Mouse (Mus musculus): Measurements from ENCODE around the gene Inf2. TPM values are rescaled to one million over a fixed set of nuclear protein-coding genes. Genes with fewer than 3 reads are reported as not detected.

Gene Inf2
- polyA plus RNA-seq, 1 experiment from 2014 or later: 1.7 TPM

DNA sequence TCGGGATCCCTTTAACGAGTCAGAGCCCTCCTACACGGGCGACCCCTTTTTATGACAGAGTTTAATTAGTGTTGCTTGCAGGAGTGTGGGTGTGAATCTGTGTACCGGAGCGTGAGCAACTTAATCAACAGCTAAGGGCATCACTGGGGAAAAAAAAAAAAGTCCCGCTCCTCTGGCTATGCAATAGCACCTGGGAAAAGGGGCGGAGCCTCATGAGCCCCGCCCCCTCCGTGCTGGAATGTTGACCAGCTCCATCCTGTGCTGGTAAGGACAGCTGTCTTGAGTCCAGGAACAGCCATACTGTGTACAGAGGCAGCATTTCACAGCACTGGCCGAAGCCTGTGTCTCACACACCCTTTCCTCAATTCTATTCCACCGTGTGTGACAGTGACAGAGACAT, 33.7 kb upstream of the Inf2 start:
- no peaks in the 10 kb centered on the region for H3K9me3 ChIP-seq (replicated peaks)
- 52% methylated on average over 12 of the region's 12 CpGs for WGBS
- DNase-seq (ENCODE audit: low spot score): no peak
- H3K27me3 ChIP-seq (ENCODE audit: low read depth, poor library complexity, severe bottlenecking): peaks cover 12% of the 10 kb centered on the region
- H3K4me1 ChIP-seq: peaks cover 40% of the 10 kb centered on the region
- H3K4me3 ChIP-seq: no peak overlapping the region
- H3K36me3 ChIP-seq: no peaks in the 10 kb centered on the region
- no peak overlapping the region for H3K27ac ChIP-seq (replicated peaks)

DNA sequence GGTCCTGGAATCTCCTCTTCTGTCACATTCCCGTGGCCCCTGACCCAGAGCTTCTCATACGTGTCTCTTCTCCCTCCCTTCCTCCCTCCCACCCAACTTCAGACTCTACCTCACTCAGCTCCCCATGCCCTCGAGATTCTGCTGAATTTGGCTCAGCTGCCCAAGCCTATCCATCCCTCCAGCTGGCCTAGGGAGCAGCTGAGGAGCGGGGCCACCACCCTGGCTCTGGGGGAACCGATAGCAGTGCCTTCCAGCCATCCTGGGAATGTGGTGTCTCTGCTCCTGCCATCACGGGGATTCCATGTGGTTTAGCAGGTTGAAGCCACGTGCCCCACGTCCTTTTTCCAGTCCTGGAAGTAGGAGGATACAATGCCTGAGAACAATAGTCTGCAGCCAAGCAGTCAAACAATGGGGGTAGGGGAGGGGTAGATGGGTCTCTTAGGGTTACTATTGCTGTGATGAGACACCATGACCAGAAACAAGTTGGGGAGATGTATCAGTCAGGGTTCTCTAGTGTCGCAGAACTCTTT, 32.0 kb upstream of the Inf2 start:
- peaks cover 15% of the 10 kb centered on the region for H3K27me3 ChIP-seq (ENCODE audit: low read depth, poor library complexity, severe bottlenecking)
- no peak for DNase-seq (ENCODE audit: low spot score)
- no peak overlapping the region; the same call in 1 of the 2 replicates for H3K27ac ChIP-seq (replicated peaks)
- no peak overlapping the region for H3K4me3 ChIP-seq
- peaks cover 31% of the 10 kb centered on the region for H3K4me1 ChIP-seq
- 75% methylated on average over 9 of the region's 9 CpGs for whole genome bisulfite sequencing
- H3K9me3 ChIP-seq (replicated peaks): no peaks in the 10 kb centered on the region
- H3K36me3 ChIP-seq: no peaks in the 10 kb centered on the region

DNA sequence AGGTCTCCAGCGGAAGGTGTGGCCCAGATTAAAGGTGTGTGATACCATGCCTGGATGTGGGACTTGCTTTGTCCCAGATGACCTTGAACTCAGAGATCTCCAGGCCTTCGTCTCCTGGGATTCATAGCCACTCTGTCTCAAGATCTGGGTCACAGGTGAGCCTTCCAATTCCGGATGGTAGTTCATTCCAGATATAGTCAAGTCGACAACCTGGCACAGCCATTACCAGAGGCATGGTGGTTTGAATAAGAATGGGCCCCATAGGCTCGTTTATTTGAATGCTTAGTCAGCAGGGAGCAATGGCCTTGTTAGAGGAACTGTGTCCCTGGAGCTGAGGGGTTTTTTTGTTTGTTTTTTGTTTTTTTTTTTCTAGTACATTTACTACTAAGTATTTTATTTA, 31.4 kb upstream of the Inf2 start:
- Histone ChIP-seq H3K4me1 (peaks cover 25% of the 10 kb centered on the region), H3K36me3 (no peaks in the 10 kb centered on the region), H3K9me3 (replicated peaks) (no peaks in the 10 kb centered on the region), H3K4me3 (no peak overlapping the region), H3K27me3 (ENCODE audit: low read depth, poor library complexity, severe bottlenecking) (peaks cover 15% of the 10 kb centered on the region), H3K27ac (replicated peaks) (no peak overlapping the region)
- DNase-seq (ENCODE audit: low spot score): no peak
- 85% methylated on average over 5 of the region's 5 CpGs for WGBS

DNA sequence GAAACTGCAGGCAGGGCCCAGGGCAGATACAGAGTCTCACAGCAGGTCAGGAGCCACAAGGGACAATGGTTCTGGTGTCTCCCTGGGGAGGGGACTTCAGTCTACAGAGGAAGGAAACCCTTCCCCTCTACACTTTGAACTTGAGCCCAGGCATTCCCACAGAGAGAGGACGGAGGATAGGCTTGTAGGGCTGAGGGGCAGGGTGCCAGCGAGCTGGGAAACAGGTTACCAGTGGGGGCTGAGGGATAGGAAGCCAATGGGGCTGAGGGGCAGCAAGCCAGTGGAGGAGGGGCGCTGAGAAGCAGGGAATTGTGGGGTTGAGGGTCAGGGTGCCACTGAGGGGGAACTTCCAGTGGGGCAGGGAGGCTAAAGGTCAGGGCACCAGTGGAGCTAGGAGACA, 29.4 kb upstream of the Inf2 start:
- no peak for DNase-seq (ENCODE audit: low spot score)
- 46% methylated on average over 3 of the region's 3 CpGs for WGBS
- no peaks in the 10 kb centered on the region for H3K9me3 ChIP-seq (replicated peaks)
- H3K27me3 ChIP-seq (ENCODE audit: low read depth, poor library complexity, severe bottlenecking): peaks cover 3% of the 10 kb centered on the region
- no peaks in the 10 kb centered on the region for H3K36me3 ChIP-seq
- H3K27ac ChIP-seq (replicated peaks): peak overlapping the region; percentile 50; the same call in 1 of the 2 replicates
- H3K4me3 ChIP-seq: no peak overlapping the region
- peaks cover 16% of the 10 kb centered on the region for H3K4me1 ChIP-seq

DNA sequence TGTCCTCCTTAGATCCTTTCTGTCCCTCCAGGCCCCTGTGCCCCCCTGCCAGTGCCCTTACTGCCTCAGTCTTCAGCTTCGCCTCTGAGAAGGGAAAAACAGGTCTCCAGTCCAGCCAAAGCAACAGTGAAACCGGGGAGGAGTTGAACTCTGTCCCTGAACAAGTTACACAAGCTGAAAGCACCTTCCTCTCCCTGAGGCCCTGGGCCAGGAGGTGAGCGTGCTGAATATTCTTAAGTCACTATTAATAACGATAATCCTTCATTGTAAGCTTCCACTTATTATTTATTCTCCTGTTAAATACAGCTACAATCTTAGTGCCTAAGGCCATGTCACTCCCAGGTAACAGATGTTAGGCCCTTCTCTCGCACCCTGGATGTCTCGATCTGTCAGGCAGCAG, 28.9 kb upstream of the Inf2 start:
- DNase-seq (ENCODE audit: low spot score): no peak
- 75% methylated on average over 6 of the region's 6 CpGs for WGBS
- Histone ChIP-seq H3K9me3 (replicated peaks) (no peaks in the 10 kb centered on the region), H3K4me1 (peaks cover 20% of the 10 kb centered on the region), H3K27ac (replicated peaks) (peak overlapping the region; percentile 50; the same call in 1 of the 2 replicates), H3K4me3 (no peak overlapping the region), H3K27me3 (ENCODE audit: low read depth, poor library complexity, severe bottlenecking) (peaks cover 3% of the 10 kb centered on the region), H3K36me3 (no peaks in the 10 kb centered on the region)

DNA sequence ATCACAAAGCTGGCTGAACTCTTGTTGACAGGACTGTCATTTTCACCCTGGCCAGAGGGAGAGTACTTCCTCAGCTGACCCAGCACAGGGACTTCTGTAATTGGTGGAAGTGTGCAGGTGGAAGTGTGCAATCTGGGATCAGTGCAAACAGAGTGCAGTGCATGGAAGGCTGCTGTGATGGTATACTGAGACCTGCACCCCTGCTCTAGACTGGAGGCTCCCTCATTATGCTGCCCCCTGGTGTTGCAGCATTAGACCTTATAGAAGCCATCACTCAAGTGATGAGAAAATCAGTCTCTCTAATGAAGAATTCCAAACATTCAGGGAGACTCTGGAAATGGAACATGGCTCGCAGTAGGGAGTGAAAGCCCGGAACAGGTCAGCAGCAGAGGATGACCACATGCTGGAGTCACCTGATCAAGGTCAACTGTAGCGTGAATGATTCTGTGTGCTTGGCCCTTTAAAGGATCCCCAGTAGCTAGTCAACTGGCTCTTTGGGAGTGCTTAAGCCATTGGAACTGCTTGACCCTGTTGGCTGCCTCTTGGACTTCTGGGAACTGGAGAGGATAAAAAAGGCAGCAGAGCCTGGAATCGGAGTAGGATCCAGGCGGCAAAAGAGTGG, 28.3 kb upstream of the Inf2 start:
- H3K4me3 ChIP-seq: no peak overlapping the region
- H3K36me3 ChIP-seq: no peaks in the 10 kb centered on the region
- peaks cover 3% of the 10 kb centered on the region for H3K27me3 ChIP-seq (ENCODE audit: low read depth, poor library complexity, severe bottlenecking)
- peaks cover 26% of the 10 kb centered on the region for H3K4me1 ChIP-seq
- no peaks in the 10 kb centered on the region for H3K9me3 ChIP-seq (replicated peaks)
- H3K27ac ChIP-seq (replicated peaks): no peak overlapping the region
- whole genome bisulfite sequencing: 67% methylated on average over 4 of the region's 5 CpGs
- DNase-seq (ENCODE audit: low spot score): no peak

DNA sequence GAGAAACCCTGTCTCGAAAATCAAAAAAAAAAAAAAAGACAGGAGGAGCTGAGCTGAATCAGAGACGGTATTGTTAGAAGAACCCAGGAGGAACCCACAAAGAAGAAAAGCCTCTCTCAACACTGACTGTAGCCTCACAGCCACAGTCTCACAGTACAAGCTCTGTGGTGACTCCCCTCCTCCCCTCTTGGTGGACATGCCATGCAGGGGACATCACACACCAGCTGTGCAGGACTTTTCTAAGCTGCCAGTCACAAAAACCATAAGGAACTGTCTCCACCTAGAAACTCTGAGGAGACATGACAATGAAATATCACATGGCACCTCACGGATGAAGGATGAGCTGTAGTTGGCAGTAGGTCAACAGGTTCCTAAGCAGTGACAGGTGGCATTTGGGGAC, 27.4 kb upstream of the Inf2 start:
- no peak for DNase-seq (ENCODE audit: low spot score)
- Histone ChIP-seq H3K36me3 (no peaks in the 10 kb centered on the region), H3K27ac (replicated peaks) (no peak overlapping the region), H3K27me3 (ENCODE audit: low read depth, poor library complexity, severe bottlenecking) (peaks cover 3% of the 10 kb centered on the region), H3K4me1 (peaks cover 31% of the 10 kb centered on the region), H3K4me3 (no peak overlapping the region), H3K9me3 (replicated peaks) (no peaks in the 10 kb centered on the region)
- WGBS: 69% methylated on average over 3 of the region's 3 CpGs

DNA sequence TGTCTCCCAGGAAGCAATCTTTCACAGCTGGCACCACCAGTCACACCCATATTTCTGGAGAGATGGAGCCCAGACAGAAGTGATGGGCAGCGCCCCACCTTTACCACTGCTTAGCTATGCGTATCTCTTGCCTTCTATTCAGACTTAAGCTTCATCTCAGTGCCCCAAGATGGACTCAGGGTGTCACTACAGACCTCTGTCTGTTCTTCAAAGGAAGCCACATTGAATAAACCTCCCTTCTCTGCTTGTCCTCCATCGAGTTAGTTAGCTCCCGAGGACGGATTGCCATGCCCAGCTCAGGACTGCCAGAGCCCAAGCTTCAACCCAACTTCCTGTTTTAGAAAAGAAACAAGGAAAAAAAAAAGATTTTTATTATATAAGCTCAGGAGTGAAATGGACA, 26.1 kb upstream of the Inf2 start:
- no peak overlapping the region for H3K27ac ChIP-seq (replicated peaks)
- no peak overlapping the region for H3K4me3 ChIP-seq
- DNase-seq (ENCODE audit: low spot score): no peak
- 84% methylated on average over 5 of the region's 5 CpGs for WGBS
- no peaks in the 10 kb centered on the region for H3K36me3 ChIP-seq
- no peaks in the 10 kb centered on the region for H3K9me3 ChIP-seq (replicated peaks)
- peaks cover 27% of the 10 kb centered on the region for H3K4me1 ChIP-seq
- peaks cover 3% of the 10 kb centered on the region for H3K27me3 ChIP-seq (ENCODE audit: low read depth, poor library complexity, severe bottlenecking)

DNA sequence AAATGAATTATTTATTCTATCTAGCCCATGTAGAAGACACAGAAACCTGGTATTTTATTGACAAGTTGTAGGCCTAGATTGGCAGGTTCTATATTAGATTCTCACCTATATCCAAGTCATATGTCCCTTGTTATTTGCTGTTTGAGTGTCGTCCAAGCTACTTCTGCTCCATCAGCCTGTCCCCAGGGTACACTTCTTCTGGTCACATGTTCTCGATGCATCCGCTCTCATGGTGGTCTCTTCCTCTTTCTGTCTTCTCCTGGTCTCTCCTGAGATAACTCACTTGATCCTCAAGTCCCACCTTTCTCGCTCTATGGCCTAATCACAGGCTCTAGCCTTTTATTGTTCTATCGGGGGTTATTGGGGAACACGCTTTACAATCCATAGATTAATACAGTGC, 25.6 kb upstream of the Inf2 start:
- Histone ChIP-seq H3K4me3 (no peak overlapping the region), H3K4me1 (peaks cover 27% of the 10 kb centered on the region), H3K27ac (replicated peaks) (no peak overlapping the region), H3K9me3 (replicated peaks) (no peaks in the 10 kb centered on the region), H3K36me3 (no peaks in the 10 kb centered on the region), H3K27me3 (ENCODE audit: low read depth, poor library complexity, severe bottlenecking) (peaks cover 3% of the 10 kb centered on the region)
- DNase-seq (ENCODE audit: low spot score): no peak
- 90% methylated on average over 6 of the region's 6 CpGs for WGBS

DNA sequence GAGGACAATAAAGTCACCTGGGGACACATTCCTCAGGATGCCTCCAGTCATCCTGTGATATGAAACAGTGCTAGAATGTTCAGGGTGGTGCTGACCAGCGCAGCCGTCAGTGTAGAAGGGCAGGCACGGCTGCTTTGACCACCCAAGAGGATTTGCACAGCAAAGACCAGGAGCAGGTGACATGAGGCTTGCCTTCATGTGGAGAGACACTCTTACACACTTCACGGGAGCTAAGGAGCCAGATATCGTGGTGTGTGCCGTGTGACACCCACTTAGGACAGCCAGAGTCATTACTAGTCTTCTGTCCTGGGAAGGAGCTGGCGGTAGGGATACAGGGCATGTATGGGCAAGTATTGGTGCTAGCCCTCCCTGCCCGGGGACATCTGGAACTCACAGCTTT, 18.4 kb upstream of the Inf2 start:
- peaks cover 6% of the 10 kb centered on the region for H3K4me1 ChIP-seq
- WGBS: 94% methylated on average over 8 of the region's 8 CpGs
- no peak overlapping the region for H3K27ac ChIP-seq (replicated peaks)
- no peaks in the 10 kb centered on the region for H3K36me3 ChIP-seq
- H3K4me3 ChIP-seq: no peak overlapping the region
- no peaks in the 10 kb centered on the region for H3K27me3 ChIP-seq (ENCODE audit: low read depth, poor library complexity, severe bottlenecking)
- no peaks in the 10 kb centered on the region for H3K9me3 ChIP-seq (replicated peaks)
- no peak for DNase-seq (ENCODE audit: low spot score)

DNA sequence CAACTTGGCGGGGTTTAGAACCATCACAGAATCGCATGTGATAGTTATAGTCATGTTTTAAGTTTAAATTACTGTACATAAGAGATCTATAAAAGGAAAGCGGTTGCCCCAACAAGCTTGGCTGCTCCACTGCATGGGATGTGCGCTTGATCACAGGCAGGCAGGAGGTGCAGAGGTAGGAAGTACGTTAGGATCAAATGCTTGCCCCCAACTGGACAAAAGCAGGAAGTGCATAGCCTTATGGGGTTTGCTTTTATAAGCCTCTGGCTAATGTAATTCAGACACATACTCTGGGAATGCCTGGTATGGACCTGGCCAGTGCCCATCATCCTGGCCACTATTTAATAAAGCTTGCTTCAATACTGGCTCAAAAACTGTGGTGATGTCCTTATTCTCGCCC, 17.5 kb upstream of the Inf2 start:
- Histone ChIP-seq H3K9me3 (replicated peaks) (no peaks in the 10 kb centered on the region), H3K27me3 (ENCODE audit: low read depth, poor library complexity, severe bottlenecking) (no peaks in the 10 kb centered on the region), H3K36me3 (no peaks in the 10 kb centered on the region), H3K4me3 (no peak overlapping the region), H3K4me1 (peaks cover 2% of the 10 kb centered on the region), H3K27ac (replicated peaks) (no peak overlapping the region)
- 74% methylated on average over 6 of the region's 6 CpGs for WGBS
- no peak for DNase-seq (ENCODE audit: low spot score)

DNA sequence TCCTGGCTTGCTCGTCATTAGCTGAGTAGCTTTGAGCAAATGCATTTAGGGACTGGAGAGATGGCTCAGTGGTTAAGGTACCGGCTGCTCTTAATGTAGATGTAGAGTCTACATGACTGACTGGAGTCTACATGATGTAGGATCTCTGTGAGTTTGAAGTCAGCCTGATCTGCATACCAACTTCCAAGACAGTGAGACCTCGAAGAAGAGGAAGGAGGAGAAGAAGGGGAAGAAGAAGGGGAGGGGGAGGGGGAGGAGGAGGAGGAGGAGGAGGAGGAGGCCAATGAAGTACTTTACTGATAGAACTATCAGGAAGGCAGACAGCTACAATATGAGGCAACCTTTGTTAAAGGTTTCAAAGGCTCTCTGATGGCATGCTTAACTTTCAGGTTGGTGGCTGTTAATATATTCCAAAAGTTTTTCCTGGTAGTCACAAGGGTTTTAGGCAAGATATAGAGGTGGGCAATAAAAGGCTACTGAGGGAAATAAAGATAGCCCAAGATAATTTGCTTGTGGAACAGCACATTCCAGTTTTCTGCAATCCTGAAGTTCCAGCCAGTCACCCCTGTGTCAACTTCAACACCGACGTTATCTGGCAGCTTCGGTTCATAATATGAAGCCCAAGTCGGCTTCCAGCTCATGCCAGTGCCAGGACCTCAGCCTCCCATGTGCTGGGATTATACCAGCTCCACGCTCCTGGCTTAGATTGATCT, 13.2 kb upstream of the Inf2 start:
- no peaks in the 10 kb centered on the region for H3K36me3 ChIP-seq
- no peak overlapping the region for H3K4me3 ChIP-seq
- no peak overlapping the region for H3K27ac ChIP-seq (replicated peaks)
- H3K9me3 ChIP-seq (replicated peaks): no peaks in the 10 kb centered on the region
- no peak for DNase-seq (ENCODE audit: low spot score)
- peaks cover 23% of the 10 kb centered on the region for H3K4me1 ChIP-seq
- WGBS: 82% methylated on average over 8 of the region's 8 CpGs
- no peaks in the 10 kb centered on the region for H3K27me3 ChIP-seq (ENCODE audit: low read depth, poor library complexity, severe bottlenecking)

DNA sequence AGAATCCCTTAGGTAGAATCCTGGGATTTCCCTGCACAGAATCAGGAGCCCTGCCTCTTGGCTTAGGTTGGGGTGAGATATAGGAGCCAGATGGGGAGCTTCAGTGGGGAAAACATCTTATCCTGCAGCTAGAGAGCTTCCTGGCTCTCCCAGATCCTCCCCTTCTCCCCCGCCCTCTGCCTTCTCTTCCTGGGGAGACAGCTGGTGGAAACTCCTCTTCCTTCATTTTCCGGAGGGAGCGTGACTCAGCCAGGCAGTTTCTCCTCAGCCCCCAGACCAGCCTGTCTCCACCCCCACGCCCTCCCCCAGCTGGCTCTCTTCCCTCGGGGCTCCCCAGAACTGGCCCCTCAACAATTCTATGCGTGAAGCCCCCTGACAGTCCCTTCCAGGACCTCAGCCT, 12.2 kb upstream of the Inf2 start:
- no peaks in the 10 kb centered on the region for H3K9me3 ChIP-seq (replicated peaks)
- no peaks in the 10 kb centered on the region for H3K36me3 ChIP-seq
- DNase-seq (ENCODE audit: low spot score): no peak
- H3K27me3 ChIP-seq (ENCODE audit: low read depth, poor library complexity, severe bottlenecking): no peaks in the 10 kb centered on the region
- H3K27ac ChIP-seq (replicated peaks): peak overlapping the region; percentile 57
- WGBS: 27% methylated on average over 6 of the region's 6 CpGs
- no peak overlapping the region for H3K4me3 ChIP-seq
- H3K4me1 ChIP-seq: peaks cover 23% of the 10 kb centered on the region

Measured in midbrain, embryonic 10.5 days (tissue).